Mouse (Mus musculus): ENCODE results near the gene Snx14. TPM values are rescaled to one million over a fixed set of nuclear protein-coding genes. Genes with fewer than 3 reads are reported as not detected.

Snx14 gene
- polyA plus RNA-seq, 1 experiment from 2014 or later, result 34.0 TPM

DNA sequence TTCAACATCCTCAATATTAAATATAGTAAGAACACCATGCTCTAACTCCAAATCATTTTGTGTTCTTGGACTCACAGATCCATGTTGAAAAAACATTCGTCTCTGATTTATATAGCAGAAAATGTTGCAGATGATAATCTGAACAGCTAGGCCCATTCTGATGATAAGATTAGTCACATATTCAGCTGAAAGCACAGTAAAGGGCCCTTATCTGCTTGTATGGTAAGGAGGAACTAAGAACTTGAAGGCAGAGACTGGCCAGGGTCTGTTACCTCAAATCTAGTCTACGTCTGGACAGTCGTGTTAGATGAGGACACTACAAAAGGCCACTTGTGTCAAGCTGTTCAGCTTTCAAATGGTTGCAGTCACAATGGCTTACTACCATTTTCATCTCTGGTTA is 59.7 kb downstream of the Snx14 start:
- Histone ChIP-seq H3K27ac (replicated peaks) (no peak overlapping the region), H3K36me3 (peaks cover 42% of the 10 kb centered on the region), H3K4me1 (replicated peaks) (no peaks in the 10 kb centered on the region), H3K9me3 (no peaks in the 10 kb centered on the region), H3K4me2 (no peak overlapping the region), H3K4me3 (no peak overlapping the region), H3K27me3 (no peaks in the 10 kb centered on the region), H3K9ac (no peak overlapping the region)
- 88% methylated on average over 3 of the region's 3 CpGs for WGBS
- ATAC-seq (ENCODE audit: low FRiP score, low read depth), result no peak

DNA sequence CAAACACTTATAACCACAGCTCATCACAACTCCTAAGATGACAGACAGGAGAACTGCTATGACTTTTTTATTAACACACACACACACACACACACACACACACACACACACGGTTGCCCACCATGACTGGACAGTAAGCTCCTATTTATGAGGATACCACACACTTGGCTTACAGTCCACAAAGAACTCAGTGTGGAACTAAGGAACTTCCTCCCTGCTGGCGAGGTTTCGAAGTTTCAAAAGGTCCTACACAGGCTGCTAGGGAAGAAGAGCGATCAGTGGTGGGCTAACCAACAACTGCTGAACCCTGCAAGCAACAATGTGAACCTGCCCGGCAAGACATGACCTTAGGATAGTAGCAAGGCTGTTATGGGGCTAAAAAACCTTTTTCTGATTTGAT is 61.3 kb downstream of the Snx14 start:
- Histone ChIP-seq H3K4me3 (no peak overlapping the region), H3K9me3 (no peaks in the 10 kb centered on the region), H3K27me3 (no peaks in the 10 kb centered on the region), H3K36me3 (peaks cover 34% of the 10 kb centered on the region), H3K9ac (no peak overlapping the region), H3K4me2 (no peak overlapping the region), H3K4me1 (replicated peaks) (no peaks in the 10 kb centered on the region), H3K27ac (replicated peaks) (no peak overlapping the region)
- 82% methylated on average over 5 of the region's 5 CpGs for WGBS
- no peak for ATAC-seq (ENCODE audit: low FRiP score, low read depth)

DNA sequence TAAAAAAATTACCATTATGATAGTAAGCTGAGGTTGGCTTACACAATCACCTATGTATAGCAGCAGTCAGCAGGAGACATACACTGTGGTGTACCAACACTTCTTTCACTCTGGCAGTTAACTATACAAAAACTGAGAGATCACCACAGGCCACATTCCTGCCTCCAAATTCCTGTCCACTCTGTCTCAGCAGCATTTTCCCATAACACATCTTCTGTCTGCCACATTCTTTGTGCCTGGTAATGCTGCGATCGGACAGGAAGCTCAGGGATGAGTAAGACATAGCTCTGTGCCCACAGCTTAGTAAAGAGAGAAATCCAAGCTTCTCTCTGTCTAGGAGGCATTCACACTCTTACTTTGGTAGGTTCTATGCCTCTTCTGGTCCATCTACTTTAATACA is 65.8 kb downstream of the Snx14 start:
- 92% methylated on average over 2 of the region's 2 CpGs for WGBS
- no peak for ATAC-seq (ENCODE audit: low FRiP score, low read depth)
- Histone ChIP-seq H3K36me3 (peaks cover 12% of the 10 kb centered on the region; the same call in 1 of the 2 replicates), H3K9me3 (no peaks in the 10 kb centered on the region), H3K4me3 (no peak overlapping the region), H3K4me2 (no peak overlapping the region), H3K4me1 (replicated peaks) (no peaks in the 10 kb centered on the region), H3K27me3 (no peaks in the 10 kb centered on the region), H3K27ac (replicated peaks) (no peak overlapping the region), H3K9ac (no peak overlapping the region)

DNA sequence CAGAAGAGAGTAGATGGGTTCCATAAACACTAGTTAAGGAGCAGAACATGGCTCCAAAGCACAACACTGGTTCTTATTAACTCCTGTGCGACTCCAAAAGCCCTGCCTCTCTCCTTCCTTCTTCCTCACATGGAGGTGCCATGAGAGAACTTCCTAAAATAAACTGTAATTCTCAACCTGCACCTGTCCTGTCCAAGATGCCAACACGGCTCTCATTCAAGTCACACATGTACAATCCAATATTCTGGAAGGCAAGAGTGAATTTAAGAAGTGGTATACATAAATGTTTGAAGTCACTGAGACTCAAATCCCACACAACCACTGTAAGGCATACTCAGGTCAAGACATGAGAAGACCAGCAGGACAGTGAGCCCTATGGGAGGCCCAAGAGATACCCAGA is 67.6 kb downstream of the Snx14 start:
- no peak overlapping the region for H3K27ac ChIP-seq (replicated peaks)
- no peaks in the 10 kb centered on the region for H3K9me3 ChIP-seq
- H3K4me2 ChIP-seq, result no peak overlapping the region
- peaks cover 10% of the 10 kb centered on the region; the same call in 1 of the 2 replicates for H3K36me3 ChIP-seq
- no peaks in the 10 kb centered on the region for H3K4me1 ChIP-seq (replicated peaks)
- H3K4me3 ChIP-seq, result no peak overlapping the region
- ATAC-seq (ENCODE audit: low FRiP score, low read depth), result no peak
- no peaks in the 10 kb centered on the region for H3K27me3 ChIP-seq
- no peak overlapping the region for H3K9ac ChIP-seq
- 91% methylated on average over 2 of the region's 2 CpGs for WGBS

DNA sequence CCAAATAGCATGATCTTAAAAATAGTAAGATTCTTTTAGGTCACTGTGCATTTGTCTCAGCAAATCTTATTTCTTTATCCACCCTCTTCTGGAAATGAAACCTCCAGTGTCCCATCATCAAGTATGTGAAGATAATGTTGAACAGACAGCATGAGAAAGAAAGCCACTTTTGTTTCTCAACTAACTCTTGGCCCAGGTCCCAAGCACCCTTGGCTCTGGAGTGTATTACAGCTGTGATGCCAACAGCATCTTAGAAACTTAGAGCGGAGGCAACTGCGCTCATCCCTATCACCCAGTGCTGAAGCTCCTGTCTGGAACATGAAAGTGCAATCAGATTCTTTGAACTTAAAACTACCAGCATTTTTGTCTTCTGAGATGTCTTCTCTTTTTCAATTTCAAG is 69.1 kb downstream of the Snx14 start:
- no peak overlapping the region for H3K27ac ChIP-seq (replicated peaks)
- H3K36me3 ChIP-seq, result peaks cover 7% of the 10 kb centered on the region; the same call in 1 of the 2 replicates
- no peaks in the 10 kb centered on the region for H3K4me1 ChIP-seq (replicated peaks)
- H3K9ac ChIP-seq, result no peak overlapping the region
- 81% methylated on average over 2 of the region's 2 CpGs for WGBS
- no peaks in the 10 kb centered on the region for H3K27me3 ChIP-seq
- H3K4me3 ChIP-seq, result no peak overlapping the region
- ATAC-seq (ENCODE audit: low FRiP score, low read depth), result no peak
- H3K4me2 ChIP-seq, result no peak overlapping the region
- H3K9me3 ChIP-seq, result no peaks in the 10 kb centered on the region

DNA sequence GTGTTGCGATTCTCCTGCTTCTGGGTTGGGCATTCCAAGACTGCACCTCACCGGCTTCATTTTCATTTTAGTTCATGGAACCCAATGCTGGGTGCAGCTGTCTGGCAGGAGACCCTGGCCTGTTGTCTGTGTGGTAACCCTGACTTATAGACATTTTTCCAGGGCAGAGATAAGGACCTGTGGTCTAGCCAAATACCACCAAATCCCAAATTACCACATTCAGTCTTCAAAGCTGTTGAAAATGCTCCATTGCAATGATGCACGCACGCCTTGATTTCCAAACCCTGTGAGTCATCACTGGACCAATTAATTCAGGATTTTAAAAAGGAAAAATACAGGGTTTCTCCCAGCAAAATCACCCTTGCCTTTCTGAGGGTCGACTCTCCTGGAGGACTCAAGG is 70.3 kb downstream of the Snx14 start:
- no peak overlapping the region for H3K27ac ChIP-seq (replicated peaks)
- H3K4me2 ChIP-seq, result no peak overlapping the region
- H3K4me3 ChIP-seq, result no peak overlapping the region
- H3K27me3 ChIP-seq, result no peaks in the 10 kb centered on the region
- no peak for ATAC-seq (ENCODE audit: low FRiP score, low read depth)
- 90% methylated on average over 5 of the region's 5 CpGs for WGBS
- H3K9me3 ChIP-seq, result no peaks in the 10 kb centered on the region
- H3K9ac ChIP-seq, result no peak overlapping the region
- no peaks in the 10 kb centered on the region for H3K4me1 ChIP-seq (replicated peaks)
- H3K36me3 ChIP-seq, result 0 out of 2 replicates have a peak, but pooled peaks cover 5% of the 10 kb centered on the region

DNA sequence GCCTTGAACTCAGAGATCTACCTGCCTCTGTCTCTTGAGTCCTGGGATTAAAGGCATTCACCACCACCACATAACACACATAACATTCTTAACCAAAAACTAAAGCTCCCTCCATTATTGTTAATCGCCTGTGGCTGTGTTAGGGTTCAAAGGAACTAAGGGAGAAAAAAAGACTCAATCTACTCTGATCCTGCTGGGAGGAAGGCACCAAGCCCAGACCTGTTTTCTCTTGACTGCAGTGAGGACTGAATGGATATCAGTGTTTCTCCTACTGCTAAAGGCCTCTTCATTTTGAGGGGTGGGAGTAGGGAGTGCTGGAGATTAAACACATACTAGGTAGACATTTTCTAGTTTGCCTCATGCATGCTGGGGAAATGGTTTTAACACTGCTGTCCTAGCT is 71.0 kb downstream of the Snx14 start:
- Histone ChIP-seq H3K4me2 (no peak overlapping the region), H3K9me3 (no peaks in the 10 kb centered on the region), H3K9ac (no peak overlapping the region), H3K36me3 (0 out of 2 replicates have a peak, but pooled peaks cover 5% of the 10 kb centered on the region), H3K4me1 (replicated peaks) (no peaks in the 10 kb centered on the region), H3K27ac (replicated peaks) (no peak overlapping the region), H3K4me3 (no peak overlapping the region), H3K27me3 (no peaks in the 10 kb centered on the region)
- ATAC-seq (ENCODE audit: low FRiP score, low read depth), result no peak
- 68% methylated on average over 1 of the region's 1 CpGs for WGBS

DNA sequence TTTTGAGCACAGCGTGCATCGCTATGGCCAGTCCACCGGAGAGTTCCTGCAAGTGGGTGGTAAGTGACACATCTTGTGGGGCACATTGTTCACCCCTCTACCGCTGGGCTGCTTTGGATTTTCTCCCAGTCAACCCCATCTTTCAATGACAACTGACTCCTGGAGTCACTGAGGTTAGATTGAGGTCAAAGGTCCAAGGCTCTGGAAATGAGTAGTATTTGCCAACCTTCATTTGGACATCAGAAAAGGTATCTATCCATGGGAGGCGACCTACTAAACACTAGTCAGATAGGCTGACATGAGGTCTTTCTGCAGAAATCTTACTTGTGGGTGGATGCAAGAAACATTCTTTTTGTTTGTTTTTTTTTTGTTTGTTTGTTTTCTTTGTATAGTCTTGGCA is 71.4 kb downstream of the Snx14 start:
- H3K9ac ChIP-seq, result no peak overlapping the region
- H3K4me2 ChIP-seq, result no peak overlapping the region
- H3K27me3 ChIP-seq, result no peaks in the 10 kb centered on the region
- H3K4me1 ChIP-seq (replicated peaks), result no peaks in the 10 kb centered on the region
- 0 out of 2 replicates have a peak, but pooled peaks cover 5% of the 10 kb centered on the region for H3K36me3 ChIP-seq
- no peak for ATAC-seq (ENCODE audit: low FRiP score, low read depth)
- no peak overlapping the region for H3K4me3 ChIP-seq
- 81% methylated on average over 5 of the region's 5 CpGs for WGBS
- H3K9me3 ChIP-seq, result no peaks in the 10 kb centered on the region
- no peak overlapping the region for H3K27ac ChIP-seq (replicated peaks)

DNA sequence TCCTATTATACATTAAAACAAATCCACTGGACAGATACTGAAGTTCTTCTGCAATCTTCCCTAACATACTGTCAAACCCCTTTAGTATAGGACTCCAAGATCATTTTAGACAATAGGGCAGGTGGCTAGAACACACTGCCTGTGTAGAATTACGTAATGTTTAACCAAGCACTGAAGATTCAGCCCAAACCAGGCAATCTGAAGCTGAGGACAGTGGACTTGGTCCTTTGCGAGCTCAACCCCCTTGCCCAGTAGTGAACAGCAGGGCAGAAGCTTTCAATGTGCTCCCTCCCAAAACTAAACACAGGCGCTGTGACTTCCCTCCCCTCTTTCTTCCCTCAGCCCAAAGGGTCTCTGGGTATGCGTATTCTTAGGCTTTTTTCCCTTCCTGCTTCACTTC is 71.9 kb downstream of the Snx14 start:
- Histone ChIP-seq H3K4me3 (no peak overlapping the region), H3K9me3 (no peaks in the 10 kb centered on the region), H3K9ac (no peak overlapping the region), H3K27ac (replicated peaks) (no peak overlapping the region), H3K4me1 (replicated peaks) (no peaks in the 10 kb centered on the region), H3K36me3 (0 out of 2 replicates have a peak, but pooled peaks cover 5% of the 10 kb centered on the region), H3K4me2 (no peak overlapping the region), H3K27me3 (no peaks in the 10 kb centered on the region)
- ATAC-seq (ENCODE audit: low FRiP score, low read depth), result no peak
- WGBS, result 89% methylated on average over 4 of the region's 4 CpGs

DNA sequence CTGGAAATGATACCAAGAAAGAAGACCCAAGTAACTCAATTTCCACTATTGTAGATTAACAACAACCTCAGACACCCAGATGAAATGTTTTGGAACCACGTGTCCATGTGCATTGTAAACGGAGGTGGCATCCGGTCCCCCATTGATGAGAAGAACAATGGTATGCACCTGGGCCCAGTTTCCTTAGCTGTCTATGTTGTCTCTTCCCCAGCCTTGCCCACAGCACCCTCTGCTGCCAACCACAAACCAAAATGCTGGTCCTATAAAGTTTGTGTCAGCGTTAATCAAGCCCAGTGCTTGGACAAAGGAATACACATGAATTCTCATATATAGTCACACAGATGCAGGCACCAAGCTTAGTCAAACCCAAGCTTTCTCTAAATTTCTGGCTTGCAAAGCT is 72.5 kb downstream of the Snx14 start:
- Histone ChIP-seq H3K9me3 (no peaks in the 10 kb centered on the region), H3K36me3 (0 out of 2 replicates have a peak, but pooled peaks cover 5% of the 10 kb centered on the region), H3K9ac (no peak overlapping the region), H3K4me3 (no peak overlapping the region), H3K4me1 (replicated peaks) (no peaks in the 10 kb centered on the region), H3K27me3 (no peaks in the 10 kb centered on the region), H3K27ac (replicated peaks) (no peak overlapping the region), H3K4me2 (no peak overlapping the region)
- no peak for ATAC-seq (ENCODE audit: low FRiP score, low read depth)
- WGBS, result 80% methylated on average over 4 of the region's 4 CpGs

DNA sequence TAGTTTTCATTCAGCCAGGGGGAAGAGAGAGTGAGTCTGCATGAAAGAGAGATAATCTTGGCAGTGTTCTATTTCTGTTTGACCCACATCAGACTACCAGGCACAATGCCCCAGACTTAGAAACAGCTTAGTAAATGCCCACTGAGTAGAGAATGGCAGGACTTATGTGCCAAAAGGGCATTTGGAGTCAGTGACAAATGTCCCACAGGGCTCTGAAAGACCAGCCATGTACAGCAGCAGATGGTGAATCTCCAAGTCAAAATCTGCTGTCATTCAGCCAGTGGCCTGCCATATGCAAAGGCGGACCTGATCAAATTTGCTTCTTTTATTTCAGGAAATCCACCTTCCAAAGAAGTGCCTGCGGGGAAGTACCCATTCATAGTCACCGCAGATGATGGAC is 75.7 kb downstream of the Snx14 start:
- no peak overlapping the region for H3K9ac ChIP-seq
- H3K27me3 ChIP-seq, result no peaks in the 10 kb centered on the region
- no peaks in the 10 kb centered on the region for H3K36me3 ChIP-seq
- 0 out of 2 replicates have a peak overlapping the region, but pooled peaks have one; percentile 41 for H3K27ac ChIP-seq (replicated peaks)
- ATAC-seq (ENCODE audit: low FRiP score, low read depth), result peak; percentile 56; the same call in 1 of the 2 replicates
- H3K4me1 ChIP-seq (replicated peaks), result no peaks in the 10 kb centered on the region
- H3K4me3 ChIP-seq, result no peak overlapping the region
- H3K9me3 ChIP-seq, result no peaks in the 10 kb centered on the region
- H3K4me2 ChIP-seq, result no peak overlapping the region
- WGBS, result 80% methylated on average over 3 of the region's 3 CpGs

DNA sequence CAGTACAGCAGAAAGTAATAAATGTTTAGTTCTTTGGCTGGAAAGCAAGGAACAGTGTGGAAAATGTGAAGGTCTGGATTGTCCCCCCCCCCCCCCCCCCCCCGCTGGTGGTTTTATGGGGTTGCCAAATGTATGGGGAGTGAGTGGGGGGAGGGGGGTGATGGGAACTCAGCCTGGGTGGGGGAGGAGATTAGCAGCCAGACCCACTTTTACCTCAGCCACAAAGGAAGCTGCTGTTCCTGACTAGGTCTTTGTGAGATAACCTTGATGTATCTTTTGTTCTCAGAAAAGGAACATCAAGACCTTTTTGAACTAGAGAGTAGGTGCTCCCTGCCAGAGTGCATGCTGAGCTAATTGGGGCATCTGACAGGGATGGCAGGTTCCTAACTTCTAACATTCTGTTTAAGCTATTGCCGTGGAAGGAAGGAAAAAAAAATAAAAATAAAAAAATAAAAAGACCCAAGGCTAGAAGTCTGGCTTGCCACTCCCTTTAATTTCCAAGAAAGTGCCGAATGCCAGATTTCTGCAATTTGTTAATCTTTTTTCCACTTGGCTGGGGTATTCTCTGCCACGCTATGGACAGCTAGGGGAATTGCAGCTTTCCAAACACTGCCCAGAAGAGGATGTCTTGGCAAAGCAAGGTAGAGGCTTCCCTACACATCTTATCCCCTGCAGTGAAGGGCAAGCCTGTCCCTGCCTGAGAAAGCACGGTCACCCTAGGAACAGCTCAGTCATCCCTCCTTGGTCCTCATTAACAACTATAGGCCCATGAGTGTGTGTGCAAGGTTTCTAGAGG is 76.5 kb downstream of the Snx14 start:
- Histone ChIP-seq H3K27ac (replicated peaks) (0 out of 2 replicates have a peak overlapping the region, but pooled peaks have one; percentile 41), H3K9me3 (no peaks in the 10 kb centered on the region), H3K27me3 (no peaks in the 10 kb centered on the region), H3K4me1 (replicated peaks) (no peaks in the 10 kb centered on the region), H3K9ac (no peak overlapping the region), H3K4me2 (no peak overlapping the region), H3K36me3 (no peaks in the 10 kb centered on the region), H3K4me3 (no peak overlapping the region)
- peak; percentile 62 for ATAC-seq (ENCODE audit: low FRiP score, low read depth)
- WGBS, result 26% methylated on average over 5 of the region's 5 CpGs

All from hindbrain, embryonic 15.5 days (tissue).